Mouse (Mus musculus): ENCODE measurements around the gene Fam89a. TPM values are rescaled to one million over a fixed set of nuclear protein-coding genes. Genes with fewer than 3 reads are reported as not detected.

The Fam89a gene
- total RNA-seq, 2 experiments from 2014 or later: 0.70 to 0.94 TPM

Other genes with a start within 250 kb of the Fam89a start
- gene Cog2, start 231.1 kb downstream of the Fam89a start, total RNA-seq (2021): 10 to 100 TPM; 22.6 to 28.1 TPM
- 10 to 100 TPM; 11.0 to 13.8 TPM for gene Agt, start 182.1 kb downstream of the Fam89a start, total RNA-seq (2021)
- not detected for gene Capn9, start 175.7 kb downstream of the Fam89a start, total RNA-seq (2021)
- gene 2310022B05Rik, start 88.5 kb downstream of the Fam89a start, total RNA-seq (2021): 10 to 100 TPM; 31.7 to 42.0 TPM
- 10 to 100 TPM; 21.4 to 28.4 TPM for gene Ttc13, start 29.8 kb downstream of the Fam89a start, total RNA-seq (2021)
- 1 to 10 TPM; 3.9 to 5.1 TPM for gene Arv1, start 29.7 kb downstream of the Fam89a start, total RNA-seq (2021)
- gene Trim67, start 41.3 kb upstream of the Fam89a start, total RNA-seq (2021): under 1 TPM; 0.18 to 0.23 TPM
- gene Gnpat, start 111.2 kb upstream of the Fam89a start, total RNA-seq (2021): 10 to 100 TPM; 92.7 to 98.3 TPM
- 10 to 100 TPM; 32.7 to 33.3 TPM for gene 2810004N23Rik, start 111.3 kb upstream of the Fam89a start, total RNA-seq (2021)
- 1 to 10 TPM; 8.0 to 8.7 TPM for gene Exoc8, start 145.9 kb upstream of the Fam89a start, total RNA-seq (2021)
- 10 to 100 TPM in 1 of 2 experiments, 1 to 10 TPM in 1; 9.6 to 10.7 TPM for gene Sprtn, start 146.1 kb upstream of the Fam89a start, total RNA-seq (2021)
- gene Egln1, start 197.5 kb upstream of the Fam89a start, total RNA-seq (2021): 10 to 100 TPM; 60.0 to 71.9 TPM